Comparison of ENCODE assay signal across 26 mouse cellular contexts in the genomic region with DNA sequence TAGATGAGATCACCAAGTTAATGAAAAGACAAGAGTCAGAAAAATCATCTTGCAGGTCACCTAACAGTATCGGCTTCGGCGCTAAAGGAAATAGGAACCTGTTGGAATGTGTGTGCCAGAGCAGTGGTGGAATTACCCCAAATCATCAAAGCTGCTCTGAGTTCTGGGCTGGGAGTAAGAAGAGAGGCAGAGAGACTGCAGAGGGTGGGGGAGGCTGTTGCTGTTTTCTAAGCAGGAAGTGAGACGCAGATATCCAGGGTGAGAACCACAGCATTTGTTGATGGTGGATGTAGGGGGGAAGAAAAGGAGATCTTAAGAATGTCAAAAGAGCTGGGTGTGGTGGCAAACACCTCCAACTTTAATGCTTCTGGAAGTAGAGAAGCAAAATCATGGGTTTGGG.
DNase-seq lines count a peak whose midpoint lies in the region; ATAC-seq and TF ChIP-seq lines count a peak whose summit lies in the region.
"Had no signal": no experiment of that assay in that cellular context is flagged by ENCODE, and none has a peak within 500 bp of the region (broad histone marks: within the 10 kb centered on the region; RNA-seq: fewer than 3 reads in every experiment).

No protein-coding gene starts in this region.

- DNase-seq in CD4-positive helper T cell, adult 2 months (ENCODE audit: low read depth, low spot score), result peak; percentile 11
- DNase-seq in lung, postnatal 10 days, result no peak
- no peak for DNase-seq in midbrain, postnatal 0 days (ENCODE audit: low spot score)
- DNase-seq: adrenal gland, postnatal 25 days; cerebellum, adult 9-10 months; heart, postnatal 10 days; kidney, adult 8-10 months; kidney, postnatal 25 days; layer of hippocampus, postnatal 36 days; liver, postnatal 0 days; right cerebral cortex, postnatal 4 days had no signal

- H3K4me3 ChIP-seq in hindbrain, embryonic 13.5 days, result no peak overlapping the region
- no peak overlapping the region for H3K4me3 ChIP-seq in midbrain, postnatal 0 days (ENCODE audit: low read depth, low read length)
- H3K4me3 ChIP-seq: embryonic facial prominence, embryonic 15.5 days; heart, embryonic 12.5 days; hindbrain, embryonic 12.5 days; limb, embryonic 12.5 days; midbrain, embryonic 15.5 days; myocyte had no signal

- H3K36me3 ChIP-seq in hindbrain, embryonic 13.5 days, result no peaks in the 10 kb centered on the region
- no peaks in the 10 kb centered on the region for H3K36me3 ChIP-seq in midbrain, postnatal 0 days (ENCODE audit: insufficient read depth, low read length)
- H3K36me3 ChIP-seq: embryonic facial prominence, embryonic 15.5 days; G1E; heart, embryonic 12.5 days; hindbrain, embryonic 12.5 days; midbrain, embryonic 15.5 days had no signal

- 0 out of 2 replicates have a peak, but pooled peaks cover 3% of the 10 kb centered on the region for H3K9me3 ChIP-seq in hindbrain, embryonic 13.5 days
- H3K9me3 ChIP-seq in midbrain, postnatal 0 days (ENCODE audit: low read length), result no peaks in the 10 kb centered on the region
- H3K9me3 ChIP-seq: embryonic facial prominence, embryonic 15.5 days; G1E; hindbrain, embryonic 12.5 days; limb, embryonic 12.5 days had no signal

- H3K4me1 ChIP-seq in hindbrain, embryonic 13.5 days (replicated peaks), result no peaks in the 10 kb centered on the region
- H3K4me1 ChIP-seq in midbrain, postnatal 0 days (ENCODE audit: insufficient read depth, low read length), result no peaks in the 10 kb centered on the region
- H3K4me1 ChIP-seq: embryonic facial prominence, embryonic 15.5 days; hindbrain, embryonic 12.5 days; limb, embryonic 12.5 days; midbrain, embryonic 15.5 days had no signal

- no peak overlapping the region for H3K27ac ChIP-seq in hindbrain, embryonic 13.5 days
- H3K27ac ChIP-seq in midbrain, postnatal 0 days (ENCODE audit: low read depth, low read length), result no peak overlapping the region
- H3K27ac ChIP-seq: embryonic facial prominence, embryonic 15.5 days; hindbrain, embryonic 12.5 days; limb, embryonic 12.5 days; midbrain, embryonic 15.5 days; stomach, postnatal 0 days had no signal

- TF ChIP-seq CTCF in midbrain, postnatal 0 days (IDR thresholded peaks at IDR 0.05), result no peak

- peak; percentile 67 for ATAC-seq in CD4-positive, CD25-positive, alpha-beta regulatory T cell, adult 4 months
- ATAC-seq in activated CD4-positive, CD25-positive, alpha-beta regulatory T cell, adult 4 months, result peak; percentile 63
- ATAC-seq in megakaryocyte progenitor cell, adult 5-6 weeks (replicated peaks; ENCODE audit: poor library complexity), result peak; percentile 64
- no peak for ATAC-seq in hindbrain, embryonic 13.5 days (ENCODE audit: low FRiP score)
- ATAC-seq in midbrain, postnatal 0 days (ENCODE audit: low FRiP score), result no peak
- ATAC-seq: forebrain, embryonic 14.5 days; inflammation-experienced regulatory T-cells, adult 6 months; liver, postnatal 0 days; midbrain, embryonic 15.5 days had no signal

- no peak overlapping the region for H3K4me2 ChIP-seq in hindbrain, embryonic 13.5 days
- H3K4me2 ChIP-seq in midbrain, postnatal 0 days (ENCODE audit: low read depth, low read length, poor library complexity, severe bottlenecking), result no peak overlapping the region
- H3K4me2 ChIP-seq: embryonic facial prominence, embryonic 15.5 days; heart, embryonic 12.5 days; hindbrain, embryonic 12.5 days; limb, embryonic 12.5 days; liver, embryonic 11.5 days; midbrain, embryonic 15.5 days had no signal

- no peaks in the 10 kb centered on the region for H3K27me3 ChIP-seq in hindbrain, embryonic 13.5 days
- no peaks in the 10 kb centered on the region for H3K27me3 ChIP-seq in midbrain, postnatal 0 days (ENCODE audit: insufficient read depth, low read length)
- H3K27me3 ChIP-seq: embryonic facial prominence, embryonic 15.5 days; heart, embryonic 12.5 days; hindbrain, embryonic 12.5 days; limb, embryonic 12.5 days; midbrain, embryonic 15.5 days had no signal

- H3K9ac ChIP-seq in hindbrain, embryonic 13.5 days, result no peak overlapping the region
- no peak overlapping the region for H3K9ac ChIP-seq in midbrain, postnatal 0 days (replicated peaks; ENCODE audit: low read length, poor library complexity, severe bottlenecking)
- H3K9ac ChIP-seq: embryonic facial prominence, embryonic 15.5 days; heart, embryonic 12.5 days; hindbrain, embryonic 12.5 days; limb, embryonic 12.5 days; liver, postnatal 0 days; midbrain, embryonic 15.5 days had no signal

- WGBS in hindbrain, embryonic 13.5 days, result 86% methylated on average over 4 of the region's 4 CpGs
- 90% methylated on average over 4 of the region's 4 CpGs for WGBS in midbrain, postnatal 0 days

Comparison
In these comparisons a context has a peak if more than half of its experiments do, and no peak if none do; other contexts are left out.
1. ATAC-seq: peak in CD4-positive, CD25-positive, alpha-beta regulatory T cell, adult 4 months (single experiment), activated CD4-positive, CD25-positive, alpha-beta regulatory T cell, adult 4 months (single experiment) and megakaryocyte progenitor cell, adult 5-6 weeks (single experiment); none in hindbrain, embryonic 13.5 days (single experiment) and midbrain, postnatal 0 days (single experiment).